Mouse (Mus musculus): Measurements from ENCODE around the gene Scgb1a1. TPM values are rescaled to one million over a fixed set of nuclear protein-coding genes. Genes with fewer than 3 reads are reported as not detected.
"Not testable (repeated sequence)": the region's sequence is repeated elsewhere in the genome, so short reads cannot be mapped to it uniquely, and the experiment has no call there.

Gene Scgb1a1
- polyA plus RNA-seq, 1 experiment from 2014 or later: not detected

DNA sequence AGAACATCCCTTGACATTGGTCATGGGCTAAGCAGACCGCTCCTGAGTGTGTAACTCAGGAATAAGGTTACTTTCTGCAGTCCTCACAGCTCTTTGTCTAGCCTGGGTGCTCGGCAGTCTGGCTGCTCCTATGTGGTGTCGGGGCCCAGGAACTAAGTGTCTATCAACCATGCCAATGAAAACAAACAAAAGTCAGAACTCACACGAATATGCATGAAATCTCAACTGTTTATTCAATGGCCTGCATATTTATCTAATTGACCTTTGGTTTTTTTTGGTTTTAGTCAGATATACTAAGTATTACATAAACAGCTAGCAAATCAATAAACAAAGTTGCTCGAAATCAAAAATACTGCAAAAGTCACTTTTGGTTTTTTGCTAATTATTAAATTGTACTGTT is 7.4 kb upstream of the Scgb1a1 start:
- H3K27me3 ChIP-seq (ENCODE audit: low read depth, poor library complexity, severe bottlenecking): no peaks in the 10 kb centered on the region
- H3K27ac ChIP-seq (replicated peaks): no peak overlapping the region
- H3K4me1 ChIP-seq: no peaks in the 10 kb centered on the region
- no peak overlapping the region for H3K4me3 ChIP-seq
- H3K36me3 ChIP-seq: no peaks in the 10 kb centered on the region
- no peak for DNase-seq (ENCODE audit: low spot score)
- 70% methylated on average over 5 of the region's 5 CpGs for WGBS
- H3K9me3 ChIP-seq (replicated peaks): no peaks in the 10 kb centered on the region

DNA sequence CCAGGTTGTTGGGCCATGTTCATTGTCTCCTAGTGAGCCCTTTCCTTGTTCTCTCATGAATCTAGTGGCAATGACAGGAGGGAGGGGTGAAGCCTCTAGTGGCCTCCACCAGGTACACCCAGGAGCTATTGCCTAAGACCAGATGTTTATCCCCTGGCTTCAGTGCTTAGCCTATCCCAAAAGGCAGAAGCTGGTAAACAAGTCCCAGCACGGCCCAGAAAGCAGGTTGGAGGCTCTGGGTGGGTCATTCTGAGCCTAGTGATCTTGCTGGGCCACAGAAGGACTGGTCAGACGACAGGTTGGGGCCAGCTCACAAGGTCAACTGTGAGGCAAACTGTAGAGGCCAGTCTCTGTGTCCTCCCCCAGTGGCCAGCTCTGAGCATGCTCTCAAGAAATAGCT is 3.0 kb upstream of the Scgb1a1 start:
- no peak overlapping the region for H3K4me3 ChIP-seq
- DNase-seq (ENCODE audit: low spot score): no peak
- 66% methylated on average over 2 of the region's 2 CpGs for WGBS

GRCm38 (mm10) chr19:9090191-9090590 is 2.4 kb upstream of the Scgb1a1 start:
- no peaks in the 10 kb centered on the region for H3K27me3 ChIP-seq (ENCODE audit: low read depth, poor library complexity, severe bottlenecking)
- H3K9me3 ChIP-seq (replicated peaks): no peaks in the 10 kb centered on the region
- H3K27ac ChIP-seq (replicated peaks): no peak overlapping the region
- H3K36me3 ChIP-seq: no peaks in the 10 kb centered on the region
- DNase-seq (ENCODE audit: low spot score): no peak
- 73% methylated on average over 4 of the region's 4 CpGs for WGBS
- H3K4me3 ChIP-seq: no peak overlapping the region
- no peaks in the 10 kb centered on the region for H3K4me1 ChIP-seq

More for the DNA sequence above, 3.0 kb upstream of the Scgb1a1 start:
- no peaks in the 10 kb centered on the region for H3K4me1 ChIP-seq
- no peaks in the 10 kb centered on the region for H3K36me3 ChIP-seq
- no peaks in the 10 kb centered on the region for H3K9me3 ChIP-seq (replicated peaks)
- no peak overlapping the region for H3K27ac ChIP-seq (replicated peaks)
- H3K27me3 ChIP-seq (ENCODE audit: low read depth, poor library complexity, severe bottlenecking): no peaks in the 10 kb centered on the region

DNA sequence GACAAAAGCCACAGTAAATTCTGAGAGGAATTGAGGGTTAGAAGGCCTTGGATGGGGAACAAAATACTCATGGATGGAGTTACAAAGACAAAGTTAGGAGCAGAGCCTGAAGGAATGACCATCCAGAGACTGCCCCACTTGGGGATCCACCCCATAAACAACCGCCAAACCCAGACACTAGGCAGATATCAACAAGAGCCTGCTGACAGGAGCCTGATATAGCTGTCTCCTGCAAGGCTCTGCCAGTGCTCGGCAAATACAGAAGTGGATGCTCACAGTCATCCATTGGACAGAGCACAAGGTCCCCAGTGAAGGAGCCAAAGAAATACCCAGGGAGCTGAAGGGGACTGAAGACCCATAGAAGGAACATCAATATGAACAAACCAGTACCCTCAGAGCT is 3.9 kb downstream of the Scgb1a1 start:
- 81% methylated on average over 2 of the region's 2 CpGs for WGBS
- not testable (repeated sequence) for H3K36me3 ChIP-seq; H3K9me3 ChIP-seq (replicated peaks); DNase-seq (ENCODE audit: low spot score); H3K27ac ChIP-seq (replicated peaks); H3K27me3 ChIP-seq (ENCODE audit: low read depth, poor library complexity, severe bottlenecking); H3K4me3 ChIP-seq
- peaks cover 23% of the 10 kb centered on the region for H3K4me1 ChIP-seq

DNA sequence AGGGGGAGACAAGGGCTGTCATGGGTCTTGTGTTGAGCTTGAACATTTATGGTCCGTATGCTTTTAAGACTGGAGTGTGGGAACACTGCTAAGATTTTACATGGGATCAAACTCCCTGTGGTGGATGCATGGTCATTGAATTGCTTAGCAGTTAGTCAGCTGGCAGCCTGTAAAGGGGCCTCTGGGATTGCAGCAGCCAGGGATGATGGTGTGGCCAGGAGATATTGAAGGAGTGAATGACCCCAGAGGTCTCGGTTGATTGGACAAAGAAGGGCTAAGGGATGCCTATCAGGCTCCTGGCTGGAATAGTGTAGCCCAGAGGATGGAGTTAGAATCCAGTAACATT is 4.8 kb downstream of the Scgb1a1 start:
- no peak overlapping the region for H3K4me3 ChIP-seq
- no peaks in the 10 kb centered on the region for H3K36me3 ChIP-seq
- H3K4me1 ChIP-seq: peaks cover 23% of the 10 kb centered on the region
- peaks cover 5% of the 10 kb centered on the region; the same call in 1 of the 2 replicates for H3K27me3 ChIP-seq (ENCODE audit: low read depth, poor library complexity, severe bottlenecking)
- WGBS: 86% methylated on average over 2 of the region's 2 CpGs
- peak overlapping the region; percentile 59 for H3K27ac ChIP-seq (replicated peaks)
- DNase-seq (ENCODE audit: low spot score): no peak
- H3K9me3 ChIP-seq (replicated peaks): no peaks in the 10 kb centered on the region

GRCm38 (mm10) chr19:9082191-9083009 is 5.4 kb downstream of the Scgb1a1 start:
- Histone ChIP-seq H3K4me1 (peaks cover 23% of the 10 kb centered on the region), H3K36me3 (no peaks in the 10 kb centered on the region), H3K27ac (replicated peaks) (peak overlapping the region; percentile 59), H3K27me3 (ENCODE audit: low read depth, poor library complexity, severe bottlenecking) (peaks cover 5% of the 10 kb centered on the region; the same call in 1 of the 2 replicates), H3K4me3 (peak overlapping the region; percentile 31), H3K9me3 (replicated peaks) (no peaks in the 10 kb centered on the region)
- 18% methylated on average over 23 of the region's 23 CpGs for WGBS
- DNase-seq (ENCODE audit: low spot score): peak; percentile 85

DNA sequence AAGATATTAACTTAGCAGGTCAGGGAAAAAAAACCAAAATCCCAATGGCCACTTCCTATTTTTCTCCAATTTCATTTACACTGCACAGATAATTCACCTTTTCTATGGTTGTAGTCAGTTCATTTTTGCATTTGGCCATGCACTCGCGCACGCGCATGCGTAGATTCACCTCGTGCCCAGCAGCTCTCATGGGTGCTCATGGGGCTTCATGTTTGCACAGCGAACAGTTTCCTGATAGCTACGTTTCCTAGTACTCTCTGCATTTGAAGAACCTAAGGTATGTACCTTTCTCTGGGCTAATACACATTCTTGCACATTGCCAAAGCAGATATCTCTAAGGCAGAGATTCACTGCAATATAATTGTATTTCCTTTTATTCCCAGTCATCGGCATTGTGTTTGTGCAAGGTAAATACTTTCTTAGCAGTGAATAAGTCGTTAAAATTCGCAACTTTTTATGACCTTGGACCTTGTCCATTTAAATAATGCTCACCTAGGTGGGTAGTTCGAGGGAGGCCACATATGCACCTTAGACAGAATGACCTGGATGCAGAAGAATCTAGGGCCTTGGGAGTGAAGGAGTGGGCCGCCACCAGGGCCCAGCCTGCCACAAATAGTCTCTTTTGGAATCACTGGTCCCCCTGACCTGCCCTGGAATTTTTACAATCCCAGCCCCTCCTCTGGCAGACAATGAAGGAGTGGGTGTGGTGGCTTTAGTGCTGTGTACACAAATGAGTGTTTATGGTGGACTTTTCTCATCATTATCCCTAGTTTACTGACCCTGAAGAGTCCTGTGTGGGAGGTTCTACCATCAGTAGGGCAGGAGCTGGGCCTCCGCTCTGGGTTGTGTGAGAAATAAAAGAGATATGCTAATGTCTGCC is 6.2 kb downstream of the Scgb1a1 start:
- 88% methylated on average over 14 of the region's 14 CpGs for WGBS
- no peak for DNase-seq (ENCODE audit: low spot score)
- H3K4me1 ChIP-seq: peaks cover 23% of the 10 kb centered on the region
- H3K36me3 ChIP-seq: no peaks in the 10 kb centered on the region
- no peaks in the 10 kb centered on the region for H3K9me3 ChIP-seq (replicated peaks)
- H3K4me3 ChIP-seq: no peak overlapping the region
- peak overlapping the region; percentile 59; the same call in 1 of the 2 replicates for H3K27ac ChIP-seq (replicated peaks)
- peaks cover 5% of the 10 kb centered on the region; the same call in 1 of the 2 replicates for H3K27me3 ChIP-seq (ENCODE audit: low read depth, poor library complexity, severe bottlenecking)

DNA sequence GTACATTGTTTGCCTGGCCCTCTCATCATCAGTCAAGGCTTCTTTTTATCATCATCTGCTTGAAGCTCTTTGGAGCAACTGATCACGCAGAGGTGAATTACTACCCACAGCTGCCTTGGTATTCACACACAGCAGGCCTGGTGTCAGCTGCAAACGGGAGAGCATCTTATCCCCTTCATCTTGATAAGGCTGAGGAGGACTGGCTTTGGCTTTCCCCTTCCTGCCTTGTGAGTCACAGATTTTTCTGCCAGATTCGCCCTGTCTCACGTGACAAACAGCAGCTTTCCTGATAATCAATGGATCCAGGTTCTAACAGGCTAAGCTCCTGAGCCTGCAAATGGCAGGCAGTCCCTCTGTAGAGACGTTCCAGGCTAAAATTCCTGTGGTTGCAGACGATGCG is 7.8 kb downstream of the Scgb1a1 start:
- DNase-seq (ENCODE audit: low spot score): no peak
- no peak overlapping the region for H3K27ac ChIP-seq (replicated peaks)
- H3K36me3 ChIP-seq: no peaks in the 10 kb centered on the region
- no peaks in the 10 kb centered on the region for H3K9me3 ChIP-seq (replicated peaks)
- 46% methylated on average over 7 of the region's 7 CpGs for WGBS
- peaks cover 5% of the 10 kb centered on the region; the same call in 1 of the 2 replicates for H3K27me3 ChIP-seq (ENCODE audit: low read depth, poor library complexity, severe bottlenecking)
- peaks cover 23% of the 10 kb centered on the region for H3K4me1 ChIP-seq
- no peak overlapping the region for H3K4me3 ChIP-seq

GRCm38 (mm10) chr19:9076982-9077660 is 10.6 kb downstream of the Scgb1a1 start:
- Histone ChIP-seq H3K9me3 (replicated peaks) (no peaks in the 10 kb centered on the region), H3K36me3 (no peaks in the 10 kb centered on the region), H3K27ac (replicated peaks) (no peak overlapping the region), H3K4me1 (peaks cover 12% of the 10 kb centered on the region), H3K27me3 (ENCODE audit: low read depth, poor library complexity, severe bottlenecking) (no peaks in the 10 kb centered on the region), H3K4me3 (no peak overlapping the region)
- no peak for DNase-seq (ENCODE audit: low spot score)
- 81% methylated on average over 4 of the region's 4 CpGs for WGBS

DNA sequence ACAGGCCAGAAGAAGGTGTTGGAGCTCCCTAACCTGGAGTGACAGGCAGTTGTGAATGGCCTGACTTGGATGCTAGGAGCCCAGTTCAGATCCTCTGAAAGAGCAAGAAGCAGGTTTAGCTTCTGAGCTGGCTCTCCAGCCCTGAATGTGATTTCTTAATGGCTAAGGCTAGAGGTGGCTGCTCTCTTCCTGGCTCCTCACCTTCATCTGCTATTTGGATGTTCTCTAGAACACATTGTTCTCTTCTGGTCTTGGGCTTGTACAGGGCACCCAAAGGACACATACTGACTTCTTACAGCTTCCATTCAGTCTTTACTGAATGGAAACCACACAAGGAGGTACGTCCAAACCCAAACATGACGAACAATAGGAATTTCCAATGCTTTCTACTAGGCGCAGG is 11.7 kb downstream of the Scgb1a1 start:
- 92% methylated on average over 3 of the region's 3 CpGs for WGBS
- H3K36me3 ChIP-seq: no peaks in the 10 kb centered on the region
- DNase-seq (ENCODE audit: low spot score): no peak
- peaks cover 16% of the 10 kb centered on the region for H3K4me1 ChIP-seq
- H3K9me3 ChIP-seq (replicated peaks): no peaks in the 10 kb centered on the region
- H3K27ac ChIP-seq (replicated peaks): no peak overlapping the region
- H3K27me3 ChIP-seq (ENCODE audit: low read depth, poor library complexity, severe bottlenecking): no peaks in the 10 kb centered on the region
- no peak overlapping the region for H3K4me3 ChIP-seq

DNA sequence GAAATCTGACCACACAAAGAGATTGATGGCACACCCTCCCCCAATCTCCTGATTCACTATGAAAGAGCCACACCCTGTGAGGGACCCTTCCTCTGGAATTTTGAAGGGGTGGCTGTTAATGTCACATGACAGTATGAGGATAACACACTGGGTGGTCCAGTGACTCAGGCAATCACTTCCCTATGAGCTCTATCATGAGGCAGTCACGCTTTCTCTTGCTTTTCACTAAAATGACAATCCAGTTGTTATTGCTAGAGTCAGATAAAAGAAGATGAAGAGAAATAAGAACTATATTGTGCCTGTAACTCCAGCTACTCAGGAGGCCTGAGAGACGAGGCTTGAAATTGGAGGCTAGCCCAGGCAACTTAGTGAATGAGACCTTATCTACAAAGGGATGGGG is 12.2 kb downstream of the Scgb1a1 start:
- H3K27ac ChIP-seq (replicated peaks): no peak overlapping the region
- DNase-seq (ENCODE audit: low spot score): no peak
- WGBS: 83% methylated on average over 2 of the region's 2 CpGs
- peaks cover 18% of the 10 kb centered on the region for H3K4me1 ChIP-seq
- H3K36me3 ChIP-seq: no peaks in the 10 kb centered on the region
- H3K9me3 ChIP-seq (replicated peaks): no peaks in the 10 kb centered on the region
- H3K27me3 ChIP-seq (ENCODE audit: low read depth, poor library complexity, severe bottlenecking): no peaks in the 10 kb centered on the region
- no peak overlapping the region for H3K4me3 ChIP-seq

- Histone ChIP-seq H3K9me3 (replicated peaks) (no peaks in the 10 kb centered on the region), H3K36me3 (no peaks in the 10 kb centered on the region), H3K4me1 (peaks cover 11% of the 10 kb centered on the region), H3K27me3 (ENCODE audit: low read depth, poor library complexity, severe bottlenecking) (no peaks in the 10 kb centered on the region), H3K4me3 (no peak overlapping the region), H3K27ac (replicated peaks) (no peak overlapping the region)
- DNase-seq (ENCODE audit: low spot score): no peak
- 78% methylated on average over 4 of the region's 4 CpGs for WGBS
Observed at GRCm38 (mm10) chr19:9074424-9074823, 13.3 kb downstream of the Scgb1a1 start.

Data from midbrain, embryonic 10.5 days (tissue).